Mouse (Mus musculus): ENCODE results near the gene Cryzl2. TPM values are rescaled to one million over a fixed set of nuclear protein-coding genes. Genes with fewer than 3 reads are reported as not detected.

Gene Cryzl2
- total and polyA plus RNA-seq, 2 experiments from 2014 or later = 6.9 to 12.8 TPM

- no peaks in the 10 kb centered on the region for H3K27me3 ChIP-seq (ENCODE audit: insufficient read depth, low read length)
- ATAC-seq (no peak), DNase-seq (no peak)
- H3K27ac ChIP-seq (ENCODE audit: low read depth, low read length) = no peak overlapping the region
- H3K9me3 ChIP-seq (ENCODE audit: low read length) = no peaks in the 10 kb centered on the region
- no peaks in the 10 kb centered on the region for H3K36me3 ChIP-seq (ENCODE audit: insufficient read depth)
- H3K9ac ChIP-seq = no peak overlapping the region
- no peak for TF ChIP-seq CTCF (IDR thresholded peaks at IDR 0.05; ENCODE audit: low read depth)
- H3K4me1 ChIP-seq (ENCODE audit: insufficient read depth) = no peaks in the 10 kb centered on the region
- no peak overlapping the region for H3K4me3 ChIP-seq (ENCODE audit: low read depth, low read length)
- WGBS = 89% methylated on average over 3 of the region's 3 CpGs
- no peak overlapping the region for H3K4me2 ChIP-seq (ENCODE audit: low read depth)
Measured at GRCm38 (mm10) chr1:157428366-157428765, 30.0 kb upstream of the Cryzl2 start.

DNA sequence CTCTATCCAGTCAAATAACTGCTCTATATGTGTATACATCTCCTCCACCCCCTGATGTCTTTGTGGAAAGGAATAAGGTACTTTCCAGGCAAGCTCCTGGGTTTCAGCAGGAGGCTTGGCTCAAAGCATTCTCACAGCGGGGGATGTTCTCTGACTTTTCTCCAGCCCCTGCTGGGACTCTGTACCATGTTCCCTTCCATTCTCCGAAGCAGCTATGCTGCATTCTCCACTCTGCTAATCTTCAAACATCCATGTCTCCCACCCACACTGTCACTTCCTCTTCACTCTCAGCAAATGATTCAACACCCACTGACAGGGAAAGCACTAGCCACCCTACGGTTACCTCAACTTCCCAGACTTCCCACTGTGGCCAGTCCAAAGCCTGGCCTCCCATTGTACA is 25.1 kb upstream of the Cryzl2 start:
- no peaks in the 10 kb centered on the region for H3K27me3 ChIP-seq (ENCODE audit: insufficient read depth, low read length)
- ATAC-seq (no peak), DNase-seq (no peak)
- H3K4me2 ChIP-seq (ENCODE audit: low read depth) = no peak overlapping the region
- 34% methylated on average over 3 of the region's 3 CpGs for WGBS
- no peaks in the 10 kb centered on the region for H3K36me3 ChIP-seq (ENCODE audit: insufficient read depth)
- H3K9ac ChIP-seq = no peak overlapping the region
- H3K4me3 ChIP-seq (ENCODE audit: low read depth, low read length) = no peak overlapping the region
- H3K27ac ChIP-seq (ENCODE audit: low read depth, low read length) = no peak overlapping the region
- H3K4me1 ChIP-seq (ENCODE audit: insufficient read depth) = no peaks in the 10 kb centered on the region
- H3K9me3 ChIP-seq (ENCODE audit: low read length) = no peaks in the 10 kb centered on the region
- TF ChIP-seq CTCF (IDR thresholded peaks at IDR 0.05; ENCODE audit: low read depth) = no peak

DNA sequence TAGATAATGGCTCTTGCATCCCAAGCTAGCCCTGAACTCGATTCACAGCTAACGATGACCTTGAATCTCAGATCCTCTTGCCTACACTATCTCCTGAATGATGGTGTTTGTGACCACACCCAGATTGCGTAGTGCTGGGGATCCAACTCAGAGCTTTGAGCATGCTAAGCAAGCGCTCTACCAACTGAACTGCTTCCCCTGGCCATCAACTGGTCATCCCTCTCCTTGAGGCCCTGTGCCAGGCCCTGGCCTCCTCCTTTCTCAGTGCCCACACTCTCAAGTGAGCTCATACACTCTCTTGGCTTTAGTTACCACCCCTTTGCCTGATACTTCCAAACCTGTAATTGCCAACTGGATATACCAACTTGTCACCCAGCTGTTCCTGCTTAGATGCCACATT is 24.0 kb upstream of the Cryzl2 start:
- ATAC-seq (no peak), DNase-seq (no peak)
- Histone ChIP-seq H3K4me1 (ENCODE audit: insufficient read depth) (no peaks in the 10 kb centered on the region), H3K27me3 (ENCODE audit: insufficient read depth, low read length) (no peaks in the 10 kb centered on the region), H3K27ac (ENCODE audit: low read depth, low read length) (no peak overlapping the region), H3K4me2 (ENCODE audit: low read depth) (no peak overlapping the region), H3K9ac (no peak overlapping the region), H3K9me3 (ENCODE audit: low read length) (no peaks in the 10 kb centered on the region), H3K36me3 (ENCODE audit: insufficient read depth) (no peaks in the 10 kb centered on the region), H3K4me3 (ENCODE audit: low read depth, low read length) (no peak overlapping the region)
- TF ChIP-seq CTCF (IDR thresholded peaks at IDR 0.05; ENCODE audit: low read depth) = no peak
- 93% methylated on average over 4 of the region's 4 CpGs for WGBS

- no peaks in the 10 kb centered on the region for H3K27me3 ChIP-seq (ENCODE audit: insufficient read depth, low read length)
- DNase-seq = no peak
- no peak overlapping the region for H3K4me3 ChIP-seq (ENCODE audit: low read depth, low read length)
- no peaks in the 10 kb centered on the region for H3K36me3 ChIP-seq (ENCODE audit: insufficient read depth)
- ATAC-seq = no peak
- no peaks in the 10 kb centered on the region for H3K9me3 ChIP-seq (ENCODE audit: low read length)
- no peak overlapping the region for H3K4me2 ChIP-seq (ENCODE audit: low read depth)
- no peak overlapping the region for H3K27ac ChIP-seq (ENCODE audit: low read depth, low read length)
- 0 out of 2 replicates have a peak, but pooled peaks cover 4% of the 10 kb centered on the region for H3K4me1 ChIP-seq (ENCODE audit: insufficient read depth)
- TF ChIP-seq CTCF (IDR thresholded peaks at IDR 0.05; ENCODE audit: low read depth) = no peak
- no peak overlapping the region for H3K9ac ChIP-seq
- WGBS = 88% methylated on average over 6 of the region's 6 CpGs
Measured at GRCm38 (mm10) chr1:157435926-157436325, 22.5 kb upstream of the Cryzl2 start.

- no peaks in the 10 kb centered on the region for H3K9me3 ChIP-seq (ENCODE audit: low read length)
- H3K4me3 ChIP-seq (ENCODE audit: low read depth, low read length) = no peak overlapping the region
- WGBS = 87% methylated on average over 2 of the region's 2 CpGs
- no peak for ATAC-seq
- H3K27me3 ChIP-seq (ENCODE audit: insufficient read depth, low read length) = no peaks in the 10 kb centered on the region
- TF ChIP-seq CTCF (IDR thresholded peaks at IDR 0.05; ENCODE audit: low read depth) = no peak
- H3K9ac ChIP-seq = no peak overlapping the region
- H3K27ac ChIP-seq (ENCODE audit: low read depth, low read length) = no peak overlapping the region
- H3K36me3 ChIP-seq (ENCODE audit: insufficient read depth) = no peaks in the 10 kb centered on the region
- 0 out of 2 replicates have a peak, but pooled peaks cover 9% of the 10 kb centered on the region for H3K4me1 ChIP-seq (ENCODE audit: insufficient read depth)
- no peak for DNase-seq
- H3K4me2 ChIP-seq (ENCODE audit: low read depth) = no peak overlapping the region
Measured at GRCm38 (mm10) chr1:157438290-157438689, 20.1 kb upstream of the Cryzl2 start.

- no peaks in the 10 kb centered on the region for H3K36me3 ChIP-seq (ENCODE audit: insufficient read depth)
- no peak for TF ChIP-seq CTCF (IDR thresholded peaks at IDR 0.05; ENCODE audit: low read depth)
- H3K9me3 ChIP-seq (ENCODE audit: low read length) = no peaks in the 10 kb centered on the region
- 68% methylated on average over 4 of the region's 4 CpGs for WGBS
- H3K9ac ChIP-seq = no peak overlapping the region
- ATAC-seq (no peak), DNase-seq (no peak)
- peaks cover 16% of the 10 kb centered on the region; the same call in 1 of the 2 replicates for H3K4me1 ChIP-seq (ENCODE audit: insufficient read depth)
- no peaks in the 10 kb centered on the region for H3K27me3 ChIP-seq (ENCODE audit: insufficient read depth, low read length)
- H3K4me3 ChIP-seq (ENCODE audit: low read depth, low read length) = no peak overlapping the region
- H3K4me2 ChIP-seq (ENCODE audit: low read depth) = no peak overlapping the region
- no peak overlapping the region for H3K27ac ChIP-seq (ENCODE audit: low read depth, low read length)
Measured at GRCm38 (mm10) chr1:157439101-157439500, 19.3 kb upstream of the Cryzl2 start.

DNA sequence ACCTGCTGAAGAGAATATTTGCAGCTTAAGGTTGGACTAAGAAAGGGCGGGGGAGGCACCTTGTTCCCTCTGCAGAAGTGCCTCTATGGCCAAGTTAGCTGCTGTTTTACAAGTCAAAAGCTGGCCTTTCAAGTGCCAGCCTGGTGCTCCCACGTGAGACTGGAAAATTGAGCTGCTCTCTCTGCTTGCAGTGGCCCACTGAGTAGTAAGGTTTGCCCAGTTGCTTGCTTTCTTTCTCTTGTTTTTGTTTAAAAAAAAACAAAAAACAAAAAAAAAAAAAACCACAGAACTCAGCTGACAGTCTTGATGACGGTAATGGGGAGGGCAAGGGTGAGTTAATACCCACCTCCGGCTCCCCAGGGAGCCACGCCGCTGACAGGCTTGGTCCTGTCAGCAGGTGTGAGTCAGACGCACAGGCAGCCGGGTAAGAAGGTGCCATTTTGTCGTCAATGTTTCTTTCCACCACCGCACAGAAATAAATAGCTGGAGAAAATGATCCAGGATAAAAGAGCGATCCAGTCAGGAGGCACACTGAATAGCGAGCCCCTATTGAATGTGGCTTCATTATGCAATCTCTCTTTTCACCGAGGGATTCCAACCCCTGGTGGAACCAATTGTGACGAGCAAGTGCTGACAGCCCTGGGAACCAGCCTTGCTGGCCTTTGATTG is 18.3 kb upstream of the Cryzl2 start:
- H3K4me3 ChIP-seq (ENCODE audit: low read depth, low read length) = no peak overlapping the region
- ATAC-seq (peak; percentile 61), DNase-seq (no peak)
- H3K9ac ChIP-seq = no peak overlapping the region
- WGBS = 7% methylated on average over 14 of the region's 14 CpGs
- peaks cover 25% of the 10 kb centered on the region for H3K4me1 ChIP-seq (ENCODE audit: insufficient read depth)
- peak overlapping the region; percentile 24; the same call in 1 of the 2 replicates for H3K4me2 ChIP-seq (ENCODE audit: low read depth)
- TF ChIP-seq CTCF (IDR thresholded peaks at IDR 0.05; ENCODE audit: low read depth) = no peak
- H3K27ac ChIP-seq (ENCODE audit: low read depth, low read length) = no peak overlapping the region; the same call in 1 of the 2 replicates
- no peaks in the 10 kb centered on the region for H3K27me3 ChIP-seq (ENCODE audit: insufficient read depth, low read length)
- no peaks in the 10 kb centered on the region for H3K9me3 ChIP-seq (ENCODE audit: low read length)
- H3K36me3 ChIP-seq (ENCODE audit: insufficient read depth) = no peaks in the 10 kb centered on the region

All from forebrain, postnatal 0 days (tissue).